ENCODE assay signal across 10 mouse cellular contexts in genomic region chr16:17848928-17849327, GRCm38 (mm10). TPM values are rescaled to one million over a fixed set of nuclear protein-coding genes. Genes with fewer than 3 reads are reported as not detected.
A peak's percentile ranks its signal among the peaks of the same experiment; 100 is the strongest.
DNase-seq lines count a peak whose midpoint lies in the region; ATAC-seq and TF ChIP-seq lines count a peak whose summit lies in the region.
"Had no signal": no experiment of that assay in that cellular context is flagged by ENCODE, and none has a peak within 500 bp of the region (broad histone marks: within the 10 kb centered on the region; RNA-seq: fewer than 3 reads in every experiment).

No protein-coding gene starts in this region.

- no peaks in the 10 kb centered on the region for H3K27me3 ChIP-seq in intestine, postnatal 0 days (replicated peaks; ENCODE audit: control insufficient read depth, insufficient read depth, low read length)
- H3K27me3 ChIP-seq in intestine, embryonic 15.5 days (replicated peaks): no peaks in the 10 kb centered on the region
- H3K27me3 ChIP-seq: embryonic facial prominence, embryonic 13.5 days; limb, embryonic 15.5 days had no signal

- 18% methylated on average over 1 of the region's 1 CpGs for WGBS in intestine, postnatal 0 days
- WGBS in intestine, embryonic 15.5 days: 20% methylated on average over 1 of the region's 1 CpGs

- no peak overlapping the region for H3K9ac ChIP-seq in intestine, postnatal 0 days (ENCODE audit: low read depth, low read length)
- H3K9ac ChIP-seq in intestine, embryonic 15.5 days: no peak overlapping the region
- H3K9ac ChIP-seq: embryonic facial prominence, embryonic 13.5 days; limb, embryonic 15.5 days had no signal

- H3K36me3 ChIP-seq in intestine, postnatal 0 days (ENCODE audit: control insufficient read depth, insufficient read depth): peaks cover 86% of the 10 kb centered on the region
- H3K36me3 ChIP-seq in intestine, embryonic 15.5 days: peaks cover 61% of the 10 kb centered on the region

- no peak overlapping the region for H3K27ac ChIP-seq in intestine, postnatal 0 days (ENCODE audit: low read depth, low read length)
- H3K27ac ChIP-seq in intestine, embryonic 15.5 days: no peak overlapping the region
- H3K27ac ChIP-seq: embryonic facial prominence, embryonic 13.5 days; limb, embryonic 15.5 days had no signal

- no peaks in the 10 kb centered on the region for H3K4me1 ChIP-seq in intestine, postnatal 0 days (replicated peaks; ENCODE audit: control insufficient read depth, insufficient read depth, low read length)
- no peaks in the 10 kb centered on the region for H3K4me1 ChIP-seq in intestine, embryonic 15.5 days (replicated peaks)
- H3K4me1 ChIP-seq: embryonic facial prominence, embryonic 13.5 days; limb, embryonic 15.5 days had no signal

- peak; percentile 43 to 46 for DNase-seq in B cell, adult 2 months
- DNase-seq in NIH3T3 (ENCODE audit: low read depth): peak; percentile 87
- peak; percentile 84 for DNase-seq in embryo, embryonic 10.5 days (ENCODE audit: low spot score)
- DNase-seq in layer of hippocampus, adult 9-10 months (ENCODE audit: low spot score): peak; percentile 65
- DNase-seq in naive thymus-derived CD4-positive, alpha-beta T cell, adult 2 months (ENCODE audit: low read depth): peak; percentile 70
- DNase-seq in spleen, postnatal 10 days (ENCODE audit: low spot score in 2 of 2): no peak

- no peak overlapping the region for H3K4me2 ChIP-seq in intestine, postnatal 0 days (replicated peaks; ENCODE audit: low read depth)
- no peak overlapping the region for H3K4me2 ChIP-seq in intestine, embryonic 15.5 days (replicated peaks)
- H3K4me2 ChIP-seq: embryonic facial prominence, embryonic 13.5 days; limb, embryonic 15.5 days had no signal

- H3K9me3 ChIP-seq in intestine, postnatal 0 days (ENCODE audit: control insufficient read depth): no peaks in the 10 kb centered on the region
- H3K9me3 ChIP-seq in intestine, embryonic 15.5 days: no peaks in the 10 kb centered on the region
- H3K9me3 ChIP-seq: embryonic facial prominence, embryonic 13.5 days; limb, embryonic 15.5 days had no signal

- H3K4me3 ChIP-seq in intestine, postnatal 0 days (ENCODE audit: low read depth, low read length): no peak overlapping the region
- no peak overlapping the region for H3K4me3 ChIP-seq in intestine, embryonic 15.5 days (replicated peaks)
- H3K4me3 ChIP-seq: embryonic facial prominence, embryonic 13.5 days; limb, embryonic 15.5 days had no signal

- ATAC-seq in intestine, postnatal 0 days: no peak
- ATAC-seq in intestine, embryonic 15.5 days: no peak

- peak; percentile 88 for TF ChIP-seq CTCF in intestine, postnatal 0 days (IDR thresholded peaks at IDR 0.05; ENCODE audit: low read depth)

RNA-seq across cellular contexts. Expression of gene Car15, which starts 10.8 kb away (rescaled TPM):
- polyA plus RNA-seq in intestine, postnatal 0 days (2015; fragmentation: Nextera tagmentation; extraction: Ambion mirVana): 0.39 and 0.59 TPM in 2 replicates
- polyA plus RNA-seq in intestine, embryonic 15.5 days (2015; fragmentation: Nextera tagmentation; extraction: Ambion mirVana): 2.0 and 3.1 TPM in 2 replicates

RNA-seq across cellular contexts. Expression of gene B830017H08Rik, which starts 16.0 kb away (rescaled TPM):
- not detected in 2 replicates for polyA plus RNA-seq in intestine, postnatal 0 days (2015; fragmentation: Nextera tagmentation; extraction: Ambion mirVana)
- not detected in 2 replicates for polyA plus RNA-seq in intestine, embryonic 15.5 days (2015; fragmentation: Nextera tagmentation; extraction: Ambion mirVana)

RNA-seq across cellular contexts. Expression of gene Gm20518, which starts 42.5 kb away (rescaled TPM):
- polyA plus RNA-seq in intestine, postnatal 0 days (2015; fragmentation: Nextera tagmentation; extraction: Ambion mirVana): not detected in 2 replicates
- polyA plus RNA-seq in intestine, embryonic 15.5 days (2015; fragmentation: Nextera tagmentation; extraction: Ambion mirVana): 0.18 and 0.27 TPM in 2 replicates

RNA-seq across cellular contexts. Expression of gene Tssk1, which starts 45.1 kb away (rescaled TPM):
- polyA plus RNA-seq in intestine, postnatal 0 days (2015; fragmentation: Nextera tagmentation; extraction: Ambion mirVana): 0.04 TPM in 1 of 2 replicates, not detected in the other
- 0.08 TPM in 1 of 2 replicates, not detected in the other for polyA plus RNA-seq in intestine, embryonic 15.5 days (2015; fragmentation: Nextera tagmentation; extraction: Ambion mirVana)
- polyA plus RNA-seq: embryonic facial prominence, embryonic 13.5 days; limb, embryonic 15.5 days had no signal

RNA-seq across cellular contexts. Expression of gene Dgcr2, which starts 49.4 kb away (rescaled TPM):
- 35.0 and 35.3 TPM in 2 replicates for polyA plus RNA-seq in intestine, postnatal 0 days (2015; fragmentation: Nextera tagmentation; extraction: Ambion mirVana)
- polyA plus RNA-seq in intestine, embryonic 15.5 days (2015; fragmentation: Nextera tagmentation; extraction: Ambion mirVana): 68.2 and 70.7 TPM in 2 replicates

Comparison
In these comparisons a context has a peak if more than half of its experiments do, and no peak if none do; other contexts are left out.
1. DNase-seq: peak in B cell, adult 2 months (2 of 2), NIH3T3 (single experiment), embryo, embryonic 10.5 days (single experiment), layer of hippocampus, adult 9-10 months (single experiment) and naive thymus-derived CD4-positive, alpha-beta T cell, adult 2 months (single experiment); none in spleen, postnatal 10 days (0 of 2).